Mouse (Mus musculus): Measurements from ENCODE around the gene Zbtb3. TPM values are rescaled to one million over a fixed set of nuclear protein-coding genes. Genes with fewer than 3 reads are reported as not detected.

The Zbtb3 gene
- polyA plus RNA-seq, 1 experiment from 2014 or later: 4.3 TPM

DNA sequence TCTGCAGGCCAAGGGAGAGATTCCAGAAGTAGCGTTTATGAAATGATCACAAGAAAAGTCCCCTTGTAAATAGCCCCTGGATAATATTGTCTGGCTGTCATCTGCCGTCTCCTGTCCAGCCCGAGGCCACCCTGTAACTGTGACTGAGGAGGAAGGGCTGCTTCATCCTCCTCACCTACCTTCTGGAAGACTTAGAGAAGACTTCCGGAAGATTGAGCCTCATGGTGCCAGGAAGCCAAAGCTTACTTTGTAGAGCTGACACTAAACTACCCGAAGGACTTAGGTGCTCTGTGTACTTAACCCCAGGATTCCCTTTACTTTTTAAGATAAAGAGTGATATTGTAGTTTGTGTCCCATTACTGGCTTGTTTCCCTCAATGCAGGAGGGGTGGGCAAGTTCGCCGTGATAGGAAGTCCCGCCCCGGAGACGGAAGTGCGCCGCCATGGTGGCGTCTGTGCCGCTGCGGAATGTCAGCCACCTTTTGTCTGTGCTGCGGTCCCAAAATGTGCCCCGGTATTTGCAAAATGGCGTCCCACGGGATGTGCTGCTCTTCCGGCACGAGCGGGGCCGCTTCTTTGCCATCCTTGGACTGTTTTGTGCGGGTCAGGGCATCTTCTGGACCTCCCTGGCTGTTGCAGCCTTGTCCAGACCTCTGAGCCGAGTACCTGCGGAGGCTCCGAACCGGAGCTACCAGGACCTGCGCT, 31.6 kb upstream of the Zbtb3 start, which contains the start of gene Tmem223:
Tmem223 (plus strand) TSS at position 430 of the 704 bp plus-strand sequence.
- peaks cover under 1% of the 10 kb centered on the region; the same call in 1 of the 2 replicates for H3K9me3 ChIP-seq (ENCODE audit: control insufficient read depth, low read length)
- ATAC-seq (replicated peaks; ENCODE audit: low FRiP score, low TSS enrichment, low read depth): peak; percentile 42
- peaks cover 62% of the 10 kb centered on the region for H3K36me3 ChIP-seq (ENCODE audit: control insufficient read depth, insufficient read depth, low read length)
- peak within 1 kb of the TSS; percentile 88 for H3K27ac ChIP-seq (ENCODE audit: low read depth)
- peaks cover 25% of the 10 kb centered on the region for H3K4me1 ChIP-seq (replicated peaks; ENCODE audit: control insufficient read depth, insufficient read depth, low read length)
- peak within 1 kb of the TSS; percentile 86 for H3K4me3 ChIP-seq (ENCODE audit: low read depth, low read length)
- 22% methylated on average over 29 of the region's 29 CpGs for WGBS
- peak within 1 kb of the TSS; percentile 70 for H3K4me2 ChIP-seq (ENCODE audit: low read length)
- H3K9ac ChIP-seq (ENCODE audit: low read length): peak within 1 kb of the TSS; percentile 94
- no peaks in the 10 kb centered on the region for H3K27me3 ChIP-seq (replicated peaks; ENCODE audit: control insufficient read depth, insufficient read depth, low read length)
- DNase-seq (ENCODE audit: low spot score): peak; percentile 85

DNA sequence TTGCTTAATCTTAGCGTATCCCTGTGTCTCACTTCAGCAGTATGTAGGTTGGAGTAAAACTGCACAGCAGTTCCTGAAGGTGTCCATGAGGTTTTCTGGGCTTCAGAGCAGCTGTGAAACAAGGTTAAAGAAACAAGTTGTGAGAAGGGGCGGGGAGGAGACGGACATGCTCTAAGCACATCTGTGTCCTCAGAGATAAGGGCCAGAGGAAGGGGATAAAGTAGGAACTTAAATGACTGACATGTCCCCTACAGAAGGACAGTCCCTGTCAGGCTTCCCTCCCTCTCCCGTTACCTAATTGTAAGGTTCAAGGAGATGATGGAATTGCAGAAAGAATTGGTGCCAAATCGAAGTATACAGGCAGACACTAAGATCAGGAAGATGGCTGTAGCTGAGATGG, 29.4 kb upstream of the Zbtb3 start:
- 75% methylated on average over 5 of the region's 5 CpGs for WGBS
- H3K27ac ChIP-seq (ENCODE audit: low read depth): peak overlapping the region; percentile 99; the same call in 1 of the 2 replicates

DNA sequence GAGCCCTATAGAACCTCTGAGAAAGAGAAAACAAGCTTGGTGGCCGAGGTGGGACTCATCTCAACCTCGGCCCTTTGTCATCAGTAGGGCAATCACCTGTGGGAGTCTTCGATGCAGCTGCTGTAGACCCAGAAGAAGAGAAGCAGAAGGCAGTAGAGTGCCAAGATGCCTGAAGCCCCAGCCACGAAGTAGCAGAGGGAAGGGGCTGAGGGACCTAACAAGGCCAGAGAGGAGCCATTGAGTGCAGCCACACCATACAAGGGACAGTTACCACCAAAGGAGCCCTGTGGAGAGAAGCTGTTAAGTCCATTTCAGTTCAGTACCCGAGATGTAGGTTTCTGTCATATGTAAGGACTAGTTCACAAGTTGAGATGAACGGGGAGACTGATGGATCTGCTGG, 28.9 kb upstream of the Zbtb3 start:
- Histone ChIP-seq H3K4me2 (ENCODE audit: low read length) (peak overlapping the region; percentile 98), H3K9me3 (ENCODE audit: control insufficient read depth, low read length) (no peaks in the 10 kb centered on the region), H3K4me3 (ENCODE audit: low read depth, low read length) (peak overlapping the region; percentile 76), H3K36me3 (ENCODE audit: control insufficient read depth, insufficient read depth, low read length) (peaks cover 45% of the 10 kb centered on the region), H3K4me1 (replicated peaks; ENCODE audit: control insufficient read depth, insufficient read depth, low read length) (peaks cover 27% of the 10 kb centered on the region), H3K27me3 (replicated peaks; ENCODE audit: control insufficient read depth, insufficient read depth, low read length) (no peaks in the 10 kb centered on the region), H3K9ac (ENCODE audit: low read length) (peak overlapping the region; percentile 90), H3K27ac (ENCODE audit: low read depth) (peak overlapping the region; percentile 99)
- DNase-seq (ENCODE audit: low spot score) (no peak), ATAC-seq (replicated peaks; ENCODE audit: low FRiP score, low TSS enrichment, low read depth) (no peak)
- WGBS: 58% methylated on average over 6 of the region's 6 CpGs

More for the DNA sequence above, 29.4 kb upstream of the Zbtb3 start:
- Histone ChIP-seq H3K36me3 (ENCODE audit: control insufficient read depth, insufficient read depth, low read length) (peaks cover 45% of the 10 kb centered on the region), H3K4me3 (ENCODE audit: low read depth, low read length) (peak overlapping the region; percentile 76), H3K27me3 (replicated peaks; ENCODE audit: control insufficient read depth, insufficient read depth, low read length) (no peaks in the 10 kb centered on the region), H3K9ac (ENCODE audit: low read length) (no peak overlapping the region), H3K4me2 (ENCODE audit: low read length) (peak overlapping the region; percentile 98), H3K9me3 (ENCODE audit: control insufficient read depth, low read length) (no peaks in the 10 kb centered on the region), H3K4me1 (replicated peaks; ENCODE audit: control insufficient read depth, insufficient read depth, low read length) (peaks cover 27% of the 10 kb centered on the region)
- DNase-seq (ENCODE audit: low spot score) (no peak), ATAC-seq (replicated peaks; ENCODE audit: low FRiP score, low TSS enrichment, low read depth) (no peak)

DNA sequence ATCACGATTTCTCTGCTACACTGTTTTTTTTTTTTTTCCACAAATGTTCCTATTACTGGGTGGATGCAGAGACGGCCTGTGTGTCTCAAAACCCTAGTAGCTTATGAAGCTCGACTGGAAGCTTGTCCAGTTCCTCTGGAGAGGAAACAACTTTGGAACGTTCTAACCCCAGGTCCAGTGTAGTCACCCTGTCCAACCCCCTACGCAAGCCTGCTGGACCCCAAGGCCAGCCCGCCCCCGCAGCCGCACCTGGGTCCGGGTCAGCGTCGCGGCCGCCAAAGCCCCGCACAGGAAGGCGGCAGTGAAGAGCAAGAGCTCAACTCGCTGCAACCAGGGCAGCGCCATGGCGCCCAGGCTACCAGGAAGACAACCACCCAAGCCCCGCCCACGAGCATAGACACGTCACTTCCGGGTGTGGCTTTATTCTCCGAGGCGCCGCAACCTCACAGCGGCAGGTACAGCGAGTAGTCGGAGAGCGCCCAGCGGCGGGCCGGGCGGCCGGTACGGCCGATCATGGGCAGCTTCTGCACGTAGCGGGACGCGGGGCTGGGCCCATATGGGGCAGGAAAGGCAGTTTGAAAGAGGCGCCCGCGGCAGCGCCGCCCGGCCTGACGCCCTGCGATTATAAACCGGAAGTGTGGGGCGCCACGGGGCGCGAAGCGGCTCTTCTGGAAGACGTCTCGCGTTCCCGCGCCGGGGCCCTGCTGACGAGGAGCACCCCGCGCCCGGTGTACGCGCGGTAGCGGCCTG, 28.1 kb upstream of the Zbtb3 start, which contains the start of gene Tmem179b:
Tmem179b (minus strand) TSS at position 382 of the 750 bp plus-strand sequence.
- Histone ChIP-seq H3K4me2 (ENCODE audit: low read length) (peak within 1 kb of the TSS; percentile 98), H3K36me3 (ENCODE audit: control insufficient read depth, insufficient read depth, low read length) (peaks cover 41% of the 10 kb centered on the region), H3K27ac (ENCODE audit: low read depth) (peak within 1 kb of the TSS; percentile 99), H3K9ac (ENCODE audit: low read length) (peak within 1 kb of the TSS; percentile 90), H3K9me3 (ENCODE audit: control insufficient read depth, low read length) (no peaks in the 10 kb centered on the region), H3K4me3 (ENCODE audit: low read depth, low read length) (peak within 1 kb of the TSS; percentile 76), H3K4me1 (replicated peaks; ENCODE audit: control insufficient read depth, insufficient read depth, low read length) (peaks cover 27% of the 10 kb centered on the region), H3K27me3 (replicated peaks; ENCODE audit: control insufficient read depth, insufficient read depth, low read length) (no peaks in the 10 kb centered on the region)
- DNase-seq (ENCODE audit: low spot score): peak; percentile 99
- ATAC-seq (replicated peaks; ENCODE audit: low FRiP score, low TSS enrichment, low read depth): peak; percentile 92
- under 1% methylated on average over 60 of the region's 68 CpGs for WGBS

DNA sequence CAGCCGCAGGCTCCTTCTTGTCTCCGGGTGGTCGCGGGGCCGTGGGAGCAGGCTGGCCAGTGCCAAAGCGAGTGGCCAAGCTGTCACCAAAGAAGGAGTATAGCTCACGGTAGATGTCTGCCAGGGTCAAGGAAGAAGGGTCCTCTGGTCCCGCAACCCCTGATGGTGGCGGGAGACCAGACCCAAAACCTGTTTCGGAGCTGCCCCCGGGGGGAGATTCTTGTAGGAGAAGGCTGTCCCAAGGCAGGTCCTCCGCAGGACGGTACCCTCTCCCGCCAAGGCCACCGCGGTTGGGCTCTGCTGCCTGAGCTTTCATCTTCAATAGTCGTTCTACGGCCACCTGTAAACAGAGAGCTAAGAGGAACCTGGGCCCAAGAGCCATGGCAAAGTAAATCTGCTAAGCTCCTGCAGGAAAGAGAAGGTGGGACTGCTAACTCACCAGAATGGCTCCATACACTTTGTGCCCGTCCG, 27.4 kb upstream of the Zbtb3 start:
- ATAC-seq (replicated peaks; ENCODE audit: low FRiP score, low TSS enrichment, low read depth) (0 out of 2 replicates have a peak, but pooled peaks have one; percentile 10), DNase-seq (ENCODE audit: low spot score) (no peak)
- Histone ChIP-seq H3K4me3 (ENCODE audit: low read depth, low read length) (peak overlapping the region; percentile 76), H3K27ac (ENCODE audit: low read depth) (peak overlapping the region; percentile 99), H3K4me1 (replicated peaks; ENCODE audit: control insufficient read depth, insufficient read depth, low read length) (peaks cover 27% of the 10 kb centered on the region), H3K27me3 (replicated peaks; ENCODE audit: control insufficient read depth, insufficient read depth, low read length) (no peaks in the 10 kb centered on the region), H3K4me2 (ENCODE audit: low read length) (peak overlapping the region; percentile 98), H3K9me3 (ENCODE audit: control insufficient read depth, low read length) (no peaks in the 10 kb centered on the region), H3K9ac (ENCODE audit: low read length) (peak overlapping the region; percentile 90), H3K36me3 (ENCODE audit: control insufficient read depth, insufficient read depth, low read length) (peaks cover 38% of the 10 kb centered on the region)
- WGBS: 4% methylated on average over 20 of the region's 20 CpGs

DNA sequence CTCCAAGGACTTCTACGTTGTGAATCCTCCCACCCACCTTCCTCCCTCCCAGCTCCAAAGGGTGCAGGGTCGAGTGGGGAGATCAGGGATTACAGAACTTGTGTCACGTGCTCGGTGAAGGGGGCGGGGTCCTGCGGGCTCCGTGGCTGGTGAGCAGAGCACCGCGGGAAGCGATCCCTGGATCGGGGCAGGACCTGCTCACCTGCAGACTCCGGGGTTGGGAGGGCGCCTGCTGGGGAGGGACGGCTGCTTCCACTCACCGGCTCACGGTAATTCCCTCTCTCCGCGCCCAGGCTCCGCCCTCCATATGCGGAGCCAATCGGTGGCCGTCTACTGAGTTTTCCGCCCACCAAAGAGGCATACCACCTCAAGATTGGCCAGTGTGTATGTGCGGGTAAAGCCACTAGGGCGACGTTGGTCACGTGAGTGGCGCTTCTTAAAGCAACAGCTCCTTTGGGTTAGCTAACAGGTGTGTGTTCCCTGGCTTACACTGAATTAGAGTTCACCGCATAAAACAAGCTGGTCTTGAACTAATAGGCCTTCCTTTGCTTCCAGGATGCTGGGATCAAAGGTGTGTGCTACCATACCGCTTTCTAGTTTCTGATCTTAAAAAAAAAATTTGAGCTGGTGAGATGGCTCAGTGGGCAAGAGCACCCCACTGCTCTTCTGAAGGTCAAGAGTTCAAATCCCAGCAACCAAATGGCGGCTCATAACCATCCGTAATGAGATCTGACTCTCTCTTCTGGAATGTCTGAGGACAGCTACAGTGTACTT, 16.2 kb upstream of the Zbtb3 start, which contains the start of gene Taf6l:
Taf6l (minus strand) TSS at position 410 of the 774 bp plus-strand sequence.
- no peaks in the 10 kb centered on the region for H3K27me3 ChIP-seq (replicated peaks; ENCODE audit: control insufficient read depth, insufficient read depth, low read length)
- H3K9me3 ChIP-seq (ENCODE audit: control insufficient read depth, low read length): no peaks in the 10 kb centered on the region
- WGBS: under 1% methylated on average over 32 of the region's 32 CpGs
- H3K4me3 ChIP-seq (ENCODE audit: low read depth, low read length): peak within 1 kb of the TSS; percentile 77
- H3K9ac ChIP-seq (ENCODE audit: low read length): peak within 1 kb of the TSS; percentile 66
- DNase-seq (ENCODE audit: low spot score) (peak; percentile 91), ATAC-seq (replicated peaks; ENCODE audit: low FRiP score, low TSS enrichment, low read depth) (peak; percentile 100)
- H3K27ac ChIP-seq (ENCODE audit: low read depth): peak within 1 kb of the TSS; percentile 82
- H3K4me2 ChIP-seq (ENCODE audit: low read length): peak within 1 kb of the TSS; percentile 66
- peaks cover 4% of the 10 kb centered on the region; the same call in 1 of the 2 replicates for H3K4me1 ChIP-seq (replicated peaks; ENCODE audit: control insufficient read depth, insufficient read depth, low read length)
- H3K36me3 ChIP-seq (ENCODE audit: control insufficient read depth, insufficient read depth, low read length): peaks cover 27% of the 10 kb centered on the region

DNA sequence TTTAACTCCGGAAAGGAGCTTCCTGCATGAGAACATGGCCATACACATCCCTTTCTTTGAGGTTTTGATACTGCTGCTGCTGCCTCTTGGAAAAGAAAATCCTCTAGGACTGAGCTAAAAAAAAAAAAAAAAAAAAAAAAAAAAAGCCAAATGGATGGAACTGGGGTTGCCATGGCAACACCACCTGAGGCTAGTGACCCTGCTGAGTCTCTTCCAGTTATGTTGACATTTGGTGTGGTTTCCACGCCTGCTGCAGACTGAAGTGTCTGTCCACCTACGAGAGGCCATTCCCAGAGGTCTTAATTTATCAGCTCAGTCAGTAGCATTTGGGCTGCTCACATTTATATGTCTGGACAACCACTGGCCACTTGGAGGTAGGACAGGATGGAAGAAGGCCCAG, 13.8 kb upstream of the Zbtb3 start:
- H3K27ac ChIP-seq (ENCODE audit: low read depth): no peak overlapping the region
- no peak overlapping the region for H3K9ac ChIP-seq (ENCODE audit: low read length)
- no peaks in the 10 kb centered on the region for H3K9me3 ChIP-seq (ENCODE audit: control insufficient read depth, low read length)
- DNase-seq (ENCODE audit: low spot score): no peak
- peaks cover 16% of the 10 kb centered on the region for H3K36me3 ChIP-seq (ENCODE audit: control insufficient read depth, insufficient read depth, low read length)
- peaks cover 4% of the 10 kb centered on the region; the same call in 1 of the 2 replicates for H3K4me1 ChIP-seq (replicated peaks; ENCODE audit: control insufficient read depth, insufficient read depth, low read length)
- WGBS: 21% methylated on average over 3 of the region's 3 CpGs
- no peak for ATAC-seq (replicated peaks; ENCODE audit: low FRiP score, low TSS enrichment, low read depth)
- H3K4me3 ChIP-seq (ENCODE audit: low read depth, low read length): no peak overlapping the region
- H3K27me3 ChIP-seq (replicated peaks; ENCODE audit: control insufficient read depth, insufficient read depth, low read length): no peaks in the 10 kb centered on the region
- H3K4me2 ChIP-seq (ENCODE audit: low read length): no peak overlapping the region

DNA sequence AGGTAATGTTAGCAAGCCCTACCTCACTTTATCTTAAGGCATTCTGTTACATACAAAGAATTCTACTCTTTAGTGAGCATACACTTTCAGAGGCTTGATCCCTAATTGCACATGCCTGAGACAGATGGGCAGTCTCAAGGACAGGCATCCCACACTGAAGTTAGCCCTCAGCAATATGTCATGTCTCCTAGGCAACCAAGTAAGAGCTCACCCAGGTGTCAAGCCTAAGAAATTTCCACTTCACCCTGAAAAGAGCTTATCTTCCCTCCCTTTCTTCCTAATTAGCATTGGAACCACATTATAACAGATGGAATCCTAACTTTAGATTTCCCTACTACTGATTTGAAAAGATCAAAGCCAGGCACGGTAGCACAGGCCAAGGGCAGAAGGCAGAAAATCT, 13.2 kb upstream of the Zbtb3 start:
- Histone ChIP-seq H3K27me3 (replicated peaks; ENCODE audit: control insufficient read depth, insufficient read depth, low read length) (no peaks in the 10 kb centered on the region), H3K27ac (ENCODE audit: low read depth) (no peak overlapping the region), H3K4me1 (replicated peaks; ENCODE audit: control insufficient read depth, insufficient read depth, low read length) (peaks cover 4% of the 10 kb centered on the region; the same call in 1 of the 2 replicates), H3K4me3 (ENCODE audit: low read depth, low read length) (no peak overlapping the region), H3K4me2 (ENCODE audit: low read length) (no peak overlapping the region), H3K9ac (ENCODE audit: low read length) (no peak overlapping the region), H3K9me3 (ENCODE audit: control insufficient read depth, low read length) (no peaks in the 10 kb centered on the region), H3K36me3 (ENCODE audit: control insufficient read depth, insufficient read depth, low read length) (peaks cover 19% of the 10 kb centered on the region)
- WGBS: 63% methylated on average over 1 of the region's 1 CpGs
- no peak for ATAC-seq (replicated peaks; ENCODE audit: low FRiP score, low TSS enrichment, low read depth)
- DNase-seq (ENCODE audit: low spot score): no peak

All from intestine, embryonic 14.5 days (tissue).